In genomic region chr10:8519014-8519491, GRCm38 (mm10) we compare ENCODE assay signal across 8 mouse cellular contexts. TPM values are rescaled to one million over a fixed set of nuclear protein-coding genes. Genes with fewer than 3 reads are reported as not detected.
A peak's percentile ranks its signal among the peaks of the same experiment; 100 is the strongest.
DNase-seq lines count a peak whose midpoint lies in the region; ATAC-seq and TF ChIP-seq lines count a peak whose summit lies in the region.

No protein-coding gene starts in this region.

- H3K4me1 ChIP-seq in hindbrain, embryonic 13.5 days (replicated peaks) = peaks cover 25% of the 10 kb centered on the region
- 0 out of 2 replicates have a peak, but pooled peaks cover 3% of the 10 kb centered on the region for H3K4me1 ChIP-seq in lung, postnatal 0 days (ENCODE audit: insufficient read depth, low read depth, low read length)
- no peaks in the 10 kb centered on the region; the same call in 1 of the 2 replicates for H3K4me1 ChIP-seq in small intestine, adult 2 months (ENCODE audit: control insufficient read depth, insufficient read depth, insufficient read length, low read length)

- DNase-seq in gastrocnemius, adult 2 months = no peak
- DNase-seq in gastrocnemius, adult 8-10 months (ENCODE audit: low spot score in 2 of 2) = no peak
- DNase-seq in thymus, postnatal 0 days (ENCODE audit: low spot score) = peak; percentile 19
- DNase-seq in thymus, adult 18-20 months = no peak
- no peak for DNase-seq in lung, postnatal 0 days (ENCODE audit: low spot score)
- no peak for DNase-seq in frontal cortex, postnatal 14 days (ENCODE audit: low spot score in 2 of 2)

- peak overlapping the region; percentile 89 for H3K4me3 ChIP-seq in gastrocnemius, adult 2 months
- H3K4me3 ChIP-seq in hindbrain, embryonic 13.5 days = peak overlapping the region; percentile 81
- peak overlapping the region; percentile 74 for H3K4me3 ChIP-seq in lung, postnatal 0 days (ENCODE audit: low read depth, low read length)
- H3K4me3 ChIP-seq in small intestine, adult 2 months (ENCODE audit: low read depth, low read length) = peak overlapping the region; percentile 94

- peak; percentile 40 for TF ChIP-seq CTCF in gastrocnemius, adult 2 months (IDR thresholded peaks at IDR 0.05)
- peak; percentile 52 for TF ChIP-seq CTCF in lung, postnatal 0 days (IDR thresholded peaks at IDR 0.05)
- peak; percentile 40; the same call in 1 of the 2 replicates for TF ChIP-seq CTCF in small intestine, adult 2 months (IDR thresholded peaks at IDR 0.05; ENCODE audit: extremely low read depth, insufficient read length, insufficient replicate concordance, low read depth, low read length)

- H3K9ac ChIP-seq in hindbrain, embryonic 13.5 days = peak overlapping the region; percentile 82
- H3K9ac ChIP-seq in lung, postnatal 0 days (replicated peaks; ENCODE audit: low read depth) = peak overlapping the region; percentile 52

- H3K27me3 ChIP-seq in hindbrain, embryonic 13.5 days = peaks cover 43% of the 10 kb centered on the region
- no peaks in the 10 kb centered on the region for H3K27me3 ChIP-seq in lung, postnatal 0 days (replicated peaks; ENCODE audit: insufficient read depth, low read length)
- peaks cover 12% of the 10 kb centered on the region for H3K27me3 ChIP-seq in small intestine, adult 2 months (ENCODE audit: control insufficient read depth, insufficient read depth, low read length)

- no peak for ATAC-seq in hindbrain, embryonic 13.5 days (ENCODE audit: low FRiP score)
- no peak; the same call in 1 of the 2 replicates for ATAC-seq in lung, postnatal 0 days

- intact Hi-C loops in gastrocnemius, adult 2 months (cut with DNase I) = loop anchor here (10.0 kb wide), 1 partner anchor 194 kb away; no protein-coding TSS in a partner anchor

- TF ChIP-seq EP300 in lung, postnatal 0 days (IDR thresholded peaks at IDR 0.05) = no peak

- 2% methylated on average over 18 of the region's 18 CpGs for WGBS in hindbrain, embryonic 13.5 days
- WGBS in lung, postnatal 0 days = 1% methylated on average over 17 of the region's 18 CpGs
- WGBS in small intestine, adult 2 months = 4% methylated on average over 18 of the region's 18 CpGs

- H3K27ac ChIP-seq in gastrocnemius, adult 2 months = peak overlapping the region; percentile 88
- H3K27ac ChIP-seq in hindbrain, embryonic 13.5 days = no peak overlapping the region
- H3K27ac ChIP-seq in lung, postnatal 0 days (ENCODE audit: low read length) = peak overlapping the region; percentile 87
- no peak overlapping the region for H3K27ac ChIP-seq in small intestine, adult 2 months (ENCODE audit: insufficient read depth, low read depth, low read length)

- no peaks in the 10 kb centered on the region for H3K9me3 ChIP-seq in hindbrain, embryonic 13.5 days
- H3K9me3 ChIP-seq in lung, postnatal 0 days (ENCODE audit: low read length) = no peaks in the 10 kb centered on the region

- no peaks in the 10 kb centered on the region for H3K36me3 ChIP-seq in hindbrain, embryonic 13.5 days
- H3K36me3 ChIP-seq in lung, postnatal 0 days (ENCODE audit: insufficient read depth, low read length) = no peaks in the 10 kb centered on the region
- H3K36me3 ChIP-seq in small intestine, adult 2 months (ENCODE audit: control insufficient read depth, insufficient read depth, low read length) = no peaks in the 10 kb centered on the region

- peak overlapping the region; percentile 92 for H3K4me2 ChIP-seq in hindbrain, embryonic 13.5 days
- peak overlapping the region; percentile 83 for H3K4me2 ChIP-seq in lung, postnatal 0 days (replicated peaks; ENCODE audit: low read depth, low read length)

- TF ChIP-seq POLR2A in small intestine, adult 2 months (IDR thresholded peaks at IDR 0.05; ENCODE audit: low read depth, low read length) = no peak

RNA-seq across cellular contexts. Expression of gene Ust, which starts 0.4 kb away (rescaled TPM):
- total RNA-seq in gastrocnemius, adult 2 months (2021) = 1 to 10 TPM in 1 of 2 experiments, under 1 TPM in 1; 0.99 to 1.8 TPM
- total RNA-seq in gastrocnemius, adult 8-10 months (2022) = 1 to 10 TPM in 2 of 4 experiments, under 1 TPM in 2; 0.68 to 1.7 (median 1.2) TPM
- polyA plus RNA-seq in thymus, postnatal 0 days (2015; fragmentation: Nextera tagmentation; extraction: Ambion mirVana) = 3.1 TPM in 2 replicates
- 4.1 and 4.5 TPM in 2 replicates for polyA plus RNA-seq in hindbrain, embryonic 13.5 days (2015; fragmentation: Nextera tagmentation; extraction: Ambion mirVana)
- 6.3 and 6.8 TPM in 2 replicates for polyA plus RNA-seq in lung, postnatal 0 days (2015; fragmentation: Nextera tagmentation; extraction: Ambion mirVana)
- 0.33 and 0.67 TPM in 2 replicates for polyA plus RNA-seq in small intestine, adult 2 months (2012; rRNA removed)

Comparison
In these comparisons a context has a peak if more than half of its experiments do, and no peak if none do; other contexts are left out.
1. H3K27ac ChIP-seq: peak in gastrocnemius, adult 2 months (single experiment) and lung, postnatal 0 days (single experiment); none in hindbrain, embryonic 13.5 days (single experiment) and small intestine, adult 2 months (single experiment).
2. Peak in every context shown above with its lines, with median percentiles within 50 percentile points of each other: H3K4me3 ChIP-seq and CTCF ChIP-seq.